Mouse (Mus musculus): ENCODE data around the gene Fastkd5. TPM values are rescaled to one million over a fixed set of nuclear protein-coding genes. Genes with fewer than 3 reads are reported as not detected.

Gene Fastkd5
- polyA plus RNA-seq, 1 experiment from 2014 or later = 6.8 TPM

- H3K27me3 ChIP-seq (replicated peaks; ENCODE audit: control insufficient read depth, insufficient read depth, low read length) = no peaks in the 10 kb centered on the region
- H3K4me2 ChIP-seq (replicated peaks; ENCODE audit: low read depth) = peak overlapping the region; percentile 68
- H3K4me1 ChIP-seq (replicated peaks; ENCODE audit: control insufficient read depth, insufficient read depth, low read length) = peaks cover 9% of the 10 kb centered on the region; the same call in 1 of the 2 replicates
- WGBS = 34% methylated on average over 21 of the region's 21 CpGs
- peaks cover 18% of the 10 kb centered on the region; the same call in 1 of the 2 replicates for H3K36me3 ChIP-seq (ENCODE audit: control insufficient read depth, insufficient read depth)
- H3K4me3 ChIP-seq (ENCODE audit: low read depth, low read length) = no peak overlapping the region
- no peaks in the 10 kb centered on the region for H3K9me3 ChIP-seq (ENCODE audit: control insufficient read depth)
- H3K9ac ChIP-seq (ENCODE audit: low read depth, low read length) = 0 out of 2 replicates have a peak overlapping the region, but pooled peaks have one; percentile 27
- peak; percentile 25; the same call in 1 of the 2 replicates for TF ChIP-seq CTCF (IDR thresholded peaks at IDR 0.05; ENCODE audit: low read depth)
- peak; percentile 5 for ATAC-seq
- H3K27ac ChIP-seq (ENCODE audit: low read depth, low read length) = no peak overlapping the region
Measured at GRCm38 (mm10) chr2:130635847-130636246, 6.0 kb upstream of the Fastkd5 start.

GRCm38 (mm10) chr2:130634739-130635411 is 5.0 kb upstream of the Fastkd5 start:
- Histone ChIP-seq H3K4me1 (replicated peaks; ENCODE audit: control insufficient read depth, insufficient read depth, low read length) (peaks cover 9% of the 10 kb centered on the region; the same call in 1 of the 2 replicates), H3K4me3 (ENCODE audit: low read depth, low read length) (peak overlapping the region; percentile 21), H3K9ac (ENCODE audit: low read depth, low read length) (peak overlapping the region; percentile 27), H3K27ac (ENCODE audit: low read depth, low read length) (no peak overlapping the region), H3K4me2 (replicated peaks; ENCODE audit: low read depth) (peak overlapping the region; percentile 68), H3K27me3 (replicated peaks; ENCODE audit: control insufficient read depth, insufficient read depth, low read length) (no peaks in the 10 kb centered on the region), H3K36me3 (ENCODE audit: control insufficient read depth, insufficient read depth) (peaks cover 18% of the 10 kb centered on the region; the same call in 1 of the 2 replicates), H3K9me3 (ENCODE audit: control insufficient read depth) (no peaks in the 10 kb centered on the region)
- peak; percentile 61 for TF ChIP-seq CTCF (IDR thresholded peaks at IDR 0.05; ENCODE audit: low read depth)
- WGBS = 25% methylated on average over 38 of the region's 38 CpGs
- ATAC-seq = no peak

GRCm38 (mm10) chr2:130634006-130634738 is 4.3 kb upstream of the Fastkd5 start:
- Histone ChIP-seq H3K27me3 (replicated peaks; ENCODE audit: control insufficient read depth, insufficient read depth, low read length) (no peaks in the 10 kb centered on the region), H3K27ac (ENCODE audit: low read depth, low read length) (no peak overlapping the region), H3K9ac (ENCODE audit: low read depth, low read length) (peak overlapping the region; percentile 27), H3K9me3 (ENCODE audit: control insufficient read depth) (no peaks in the 10 kb centered on the region), H3K4me2 (replicated peaks; ENCODE audit: low read depth) (peak overlapping the region; percentile 68), H3K4me3 (ENCODE audit: low read depth, low read length) (no peak overlapping the region), H3K4me1 (replicated peaks; ENCODE audit: control insufficient read depth, insufficient read depth, low read length) (peaks cover 9% of the 10 kb centered on the region; the same call in 1 of the 2 replicates), H3K36me3 (ENCODE audit: control insufficient read depth, insufficient read depth) (peaks cover 18% of the 10 kb centered on the region; the same call in 1 of the 2 replicates)
- no peak for TF ChIP-seq CTCF (IDR thresholded peaks at IDR 0.05; ENCODE audit: low read depth)
- WGBS = 53% methylated on average over 14 of the region's 14 CpGs
- ATAC-seq = no peak

GRCm38 (mm10) chr2:130632887-130633675 is 3.3 kb upstream of the Fastkd5 start:
- 67% methylated on average over 5 of the region's 5 CpGs for WGBS
- H3K27ac ChIP-seq (ENCODE audit: low read depth, low read length) = no peak overlapping the region

GRCm38 (mm10) chr2:130632416-130632815 is 2.6 kb upstream of the Fastkd5 start:
- no peak overlapping the region for H3K4me2 ChIP-seq (replicated peaks; ENCODE audit: low read depth)
- no peaks in the 10 kb centered on the region for H3K27me3 ChIP-seq (replicated peaks; ENCODE audit: control insufficient read depth, insufficient read depth, low read length)
- no peaks in the 10 kb centered on the region for H3K9me3 ChIP-seq (ENCODE audit: control insufficient read depth)
- no peak for TF ChIP-seq CTCF (IDR thresholded peaks at IDR 0.05; ENCODE audit: low read depth)
- ATAC-seq = no peak
- H3K27ac ChIP-seq (ENCODE audit: low read depth, low read length) = no peak overlapping the region
- no peak overlapping the region for H3K4me3 ChIP-seq (ENCODE audit: low read depth, low read length)
- 86% methylated on average over 1 of the region's 1 CpGs for WGBS
- H3K36me3 ChIP-seq (ENCODE audit: control insufficient read depth, insufficient read depth) = peaks cover 22% of the 10 kb centered on the region; the same call in 1 of the 2 replicates
- peaks cover 12% of the 10 kb centered on the region; the same call in 1 of the 2 replicates for H3K4me1 ChIP-seq (replicated peaks; ENCODE audit: control insufficient read depth, insufficient read depth, low read length)
- no peak overlapping the region for H3K9ac ChIP-seq (ENCODE audit: low read depth, low read length)

More at GRCm38 (mm10) chr2:130632887-130633675, 3.3 kb upstream of the Fastkd5 start:
- H3K4me1 ChIP-seq (replicated peaks; ENCODE audit: control insufficient read depth, insufficient read depth, low read length) = peaks cover 12% of the 10 kb centered on the region; the same call in 1 of the 2 replicates
- H3K9me3 ChIP-seq (ENCODE audit: control insufficient read depth) = no peaks in the 10 kb centered on the region
- no peak overlapping the region for H3K9ac ChIP-seq (ENCODE audit: low read depth, low read length)
- no peak for TF ChIP-seq CTCF (IDR thresholded peaks at IDR 0.05; ENCODE audit: low read depth)
- H3K4me3 ChIP-seq (ENCODE audit: low read depth, low read length) = no peak overlapping the region
- no peaks in the 10 kb centered on the region for H3K27me3 ChIP-seq (replicated peaks; ENCODE audit: control insufficient read depth, insufficient read depth, low read length)
- H3K4me2 ChIP-seq (replicated peaks; ENCODE audit: low read depth) = no peak overlapping the region
- peaks cover 18% of the 10 kb centered on the region; the same call in 1 of the 2 replicates for H3K36me3 ChIP-seq (ENCODE audit: control insufficient read depth, insufficient read depth)
- ATAC-seq = no peak

Measured in intestine, postnatal 0 days (tissue).